Mouse (Mus musculus) CH12.LX (cell line): Measurements from ENCODE around the gene Olfr571. TPM values are rescaled to one million over a fixed set of nuclear protein-coding genes. Genes with fewer than 3 reads are reported as not detected.

Source experiments
- DNase-seq: peaks from one replicate; pipeline ENCODE4 v3.0.0-alpha.2; 2013; ENCODE audit errors: extremely low read depth
- H3K27ac ChIP-seq: 2 replicates; pipeline ENCODE4 v1.5.1; 2012; ENCODE audit warnings: low read depth, mild to moderate bottlenecking, control low read depth, moderate library complexity; ENCODE audit not compliant: insufficient read depth
- H3K27me3 ChIP-seq: replicated peaks from 2 replicates; pipeline ENCODE3; 2012; ENCODE audit warnings: inconsistent platforms
- H3K36me3 ChIP-seq, 2 experiments: replicated peaks in 1 of 2; 2 replicates each; pipeline versions ENCODE3 to v1.6.1; 2012; ENCODE audit warnings: inconsistent platforms in 1 of 2, low read length in 1 of 2, mild to moderate bottlenecking in 1 of 2, mixed read lengths in 1 of 2, moderate library complexity in 1 of 2; ENCODE audit not compliant: control insufficient read depth in 1 of 2, insufficient read depth in 1 of 2
- H3K4me1 ChIP-seq, 2 experiments: 2 replicates each; pipeline ENCODE4 v1.6.1; 2012; ENCODE audit warnings: inconsistent platforms in 1 of 2, moderate library complexity in 1 of 2; ENCODE audit not compliant: insufficient read depth in 2 of 2, control insufficient read depth in 1 of 2
- H3K4me2 ChIP-seq: 2 replicates; pipeline ENCODE4 v1.6.1; 2012; ENCODE audit warnings: low read depth, mild to moderate bottlenecking, control low read depth; ENCODE audit not compliant: poor library complexity, insufficient read depth, severe bottlenecking
- H3K4me3 ChIP-seq, 3 experiments: fragments of 150-350 bp in 1 of 3; sonication (generic) in 1 of 3; replicated peaks in 1 of 3; 2 replicates each; pipeline versions ENCODE3 to v1.5.1; 2011 to 2012; ENCODE audit warnings: low read depth in 2 of 3, low read length in 2 of 3, mild to moderate bottlenecking in 2 of 3, moderate library complexity in 2 of 3, control low read depth in 1 of 3, improper control_type of control experiment in 1 of 3, inconsistent platforms in 1 of 3, mixed read lengths in 1 of 3; ENCODE audit not compliant: poor library complexity in 1 of 3
- H3K79me2 ChIP-seq: replicated peaks from 2 replicates; pipeline ENCODE4 v1.6.1; 2012; ENCODE audit warnings: mild to moderate bottlenecking, moderate library complexity; ENCODE audit not compliant: control insufficient read depth, poor library complexity, insufficient read depth, severe bottlenecking; ENCODE audit errors: extremely low read depth
- H3K9ac ChIP-seq: 2 replicates; pipeline ENCODE4 v1.6.1; 2012; ENCODE audit warnings: low read depth, mild to moderate bottlenecking, control low read depth, moderate library complexity; ENCODE audit not compliant: insufficient read depth
- H3K9me3 ChIP-seq: replicated peaks from 2 replicates; pipeline ENCODE3; 2012; ENCODE audit warnings: low read length, inconsistent platforms, mixed read lengths
- BHLHE40 ChIP-seq: IDR thresholded peaks from 2 replicates; pipeline ENCODE4 v1.6.1; 2011; ENCODE audit warnings: mild to moderate bottlenecking, low read depth, low read length, improper control_type of control experiment
- E2F4 ChIP-seq: IDR thresholded peaks from 2 replicates; pipeline ENCODE4 v1.6.1; 2011; ENCODE audit warnings: low read depth, low read length, improper control_type of control experiment; ENCODE audit not compliant: insufficient replicate concordance
- EP300 ChIP-seq: IDR thresholded peaks from 2 replicates; pipeline ENCODE4 v1.6.1; 2011; ENCODE audit warnings: low read length, improper control_type of control experiment
- GABPA ChIP-seq: IDR thresholded peaks from 2 replicates; pipeline ENCODE4 v1.6.1; 2012; ENCODE audit warnings: low read depth, low read length, improper control_type of control experiment, inconsistent platforms; ENCODE audit not compliant: insufficient replicate concordance
- HCFC1 ChIP-seq: IDR thresholded peaks from 2 replicates; pipeline ENCODE4 v1.6.1; 2012; ENCODE audit warnings: low read depth, mild to moderate bottlenecking, inconsistent platforms, low read length, improper control_type of control experiment
- IRF4 ChIP-seq: IDR thresholded peaks from 2 replicates; pipeline ENCODE4 v1.6.1; 2014; ENCODE audit warnings: low read depth, mild to moderate bottlenecking, inconsistent platforms, low read length, improper control_type of control experiment
- JUN ChIP-seq: IDR thresholded peaks from 2 replicates; pipeline ENCODE4 v1.6.1; 2011; ENCODE audit warnings: low read depth, mild to moderate bottlenecking, low read length, improper control_type of control experiment, moderate library complexity; ENCODE audit not compliant: insufficient read depth
- JUND ChIP-seq: conservative IDR thresholded peaks from 2 replicates; pipeline ENCODE4 v1.6.1; 2011; ENCODE audit warnings: low read depth, low read length, improper control_type of control experiment
- MAFK ChIP-seq: IDR thresholded peaks from 2 replicates; pipeline ENCODE4 v1.6.1; 2011; ENCODE audit warnings: low read length, improper control_type of control experiment; ENCODE audit not compliant: insufficient replicate concordance
- MAX ChIP-seq: IDR thresholded peaks from 2 replicates; pipeline ENCODE4 v1.6.1; 2011; ENCODE audit warnings: low read length, improper control_type of control experiment
- MEF2A ChIP-seq: IDR thresholded peaks from 2 replicates; pipeline ENCODE4 v1.6.1; 2014; ENCODE audit warnings: low read depth, mild to moderate bottlenecking, inconsistent platforms, low read length, improper control_type of control experiment, borderline replicate concordance
- MXI1 ChIP-seq: IDR thresholded peaks from 2 replicates; pipeline ENCODE4 v1.6.1; 2011; ENCODE audit warnings: mild to moderate bottlenecking, low read depth, low read length, improper control_type of control experiment
- MYC ChIP-seq: IDR thresholded peaks from 2 replicates; pipeline ENCODE4 v1.6.1; 2011; ENCODE audit warnings: low read depth, mild to moderate bottlenecking, improper control_type of control experiment, low read length
- NELFE ChIP-seq: IDR thresholded peaks from 2 replicates; pipeline ENCODE4 v1.6.1; 2011; ENCODE audit warnings: low read depth, low read length, improper control_type of control experiment
- NRF1 ChIP-seq: IDR thresholded peaks from 2 replicates; pipeline ENCODE4 v1.6.1; 2014; ENCODE audit warnings: low read depth, mild to moderate bottlenecking, inconsistent platforms, low read length, improper control_type of control experiment, moderate library complexity
- PAX5 ChIP-seq: IDR thresholded peaks from 2 replicates; pipeline ENCODE4 v1.6.1; 2012; ENCODE audit warnings: low read length, inconsistent platforms, mixed read lengths
- POLR2AphosphoS2 ChIP-seq: IDR thresholded peaks from 2 replicates; pipeline ENCODE4 v1.6.1; 2011; ENCODE audit warnings: low read depth, low read length, improper control_type of control experiment
- RCOR1 ChIP-seq: conservative IDR thresholded peaks from 2 replicates; pipeline ENCODE4 v1.6.1; 2012; ENCODE audit warnings: low read depth, mild to moderate bottlenecking, inconsistent platforms, low read length, improper control_type of control experiment
- SIN3A ChIP-seq: IDR thresholded peaks from 2 replicates; pipeline ENCODE4 v1.6.1; 2012; ENCODE audit warnings: low read length, improper control_type of control experiment, inconsistent platforms
- SMC3 ChIP-seq: IDR thresholded peaks from 2 replicates; pipeline ENCODE4 v1.6.1; 2011; ENCODE audit warnings: low read depth, low read length, improper control_type of control experiment
- UBTF ChIP-seq: IDR thresholded peaks from 2 replicates; pipeline ENCODE4 v1.6.1; 2012; ENCODE audit warnings: low read depth, mild to moderate bottlenecking, inconsistent platforms, low read length, improper control_type of control experiment, moderate library complexity
- ZMIZ1 ChIP-seq: IDR thresholded peaks from 2 replicates; pipeline ENCODE4 v1.6.1; 2012; ENCODE audit warnings: low read depth, mild to moderate bottlenecking, inconsistent platforms, low read length, improper control_type of control experiment
- dilution Hi-C: fragments of 300-500 bp; cut with MboI; formaldehyde crosslinking; loops from 2 replicates; pipeline ENCODE4 v1.14.3; 2020; ENCODE audit warnings: low sequenced_read_pairs; ENCODE audit not compliant: extremely low pct_unique_long_range_greater_than_20kb, extremely low pct_ligation_motif_present
- in situ Hi-C: fragments of 300-500 bp; cut with MboI; formaldehyde crosslinking; loops from 3 replicates; pipeline ENCODE4 v1.14.3; 2019; ENCODE audit warnings: low sequenced_read_pairs, low pct_ligation_motif_present, low pct_unique_long_range_greater_than_20kb, mixed read lengths
- polyA plus RNA-seq: library from polyadenylated mRNA; unstranded; fragments of >175 nt; gene quantifications from 2 replicates; pipeline ENCODE4 v1.2.1, GENCODE M21; 2012; ENCODE audit warnings: low read depth; ENCODE audit not compliant: insufficient read length
- total RNA-seq, 2 experiments: library from RNA; depleted of rRNA; stranded (reverse); fragments of 300-350 nt in 1 of 2; fragments of >200 nt in 1 of 2; gene quantifications; 2 replicates each; pipeline ENCODE4 v1.2.3; 2012 to 2014

Olfr571 gene
- total and polyA plus RNA-seq, 3 experiments, result not detected

GRCm38 (mm10) chr7:102950732-102951131, 33.4 kb upstream of the Olfr571 start:
- Histone ChIP-seq H3K9ac (no peak overlapping the region), H3K36me3 (no peaks in the 10 kb centered on the region), H3K27me3 (no peaks in the 10 kb centered on the region), H3K79me2 (no peaks in the 10 kb centered on the region), H3K4me3 (no peak overlapping the region), H3K4me2 (no peak overlapping the region), H3K9me3 (no peaks in the 10 kb centered on the region), H3K4me1 (no peaks in the 10 kb centered on the region), H3K27ac (no peak overlapping the region)
- dilution Hi-C loops (no loop called here), in situ Hi-C loops (no loop called here)
- no peak for DNase-seq
- TF ChIP-seq NRF1, result no peak
- no peak for TF ChIP-seq UBTF
- no peak for TF ChIP-seq SMC3
- no peak for TF ChIP-seq JUN
- TF ChIP-seq RCOR1, result no peak
- TF ChIP-seq MAX, result no peak
- no peak for TF ChIP-seq BHLHE40
- TF ChIP-seq MXI1, result no peak
- no peak for TF ChIP-seq POLR2AphosphoS2
- no peak for TF ChIP-seq MYC
- TF ChIP-seq MEF2A, result no peak
- no peak for TF ChIP-seq MAFK
- no peak for TF ChIP-seq SIN3A
- TF ChIP-seq PAX5, result no peak
- TF ChIP-seq IRF4, result no peak
- no peak for TF ChIP-seq ZMIZ1
- no peak for TF ChIP-seq E2F4
- no peak for TF ChIP-seq NELFE

GRCm38 (mm10) chr7:102948167-102948566, 30.8 kb upstream of the Olfr571 start, which contains the start of gene Olfr574:
Gene Olfr574, plus strand, starts transcription at chr7:102948467.
- Histone ChIP-seq H3K4me3 (no peak within 1 kb of the TSS), H3K27me3 (no peaks in the 10 kb centered on the region), H3K27ac (no peak within 1 kb of the TSS), H3K79me2 (no peaks in the 10 kb centered on the region), H3K9ac (no peak within 1 kb of the TSS), H3K4me2 (no peak within 1 kb of the TSS), H3K36me3 (no peaks in the 10 kb centered on the region), H3K9me3 (no peaks in the 10 kb centered on the region), H3K4me1 (no peaks in the 10 kb centered on the region)
- dilution Hi-C loops (no loop called here), in situ Hi-C loops (no loop called here)
- no peak for DNase-seq
- TF ChIP-seq HCFC1, result no peak
- TF ChIP-seq GABPA, result no peak
- TF ChIP-seq ZMIZ1, result no peak
- no peak for TF ChIP-seq SMC3
- TF ChIP-seq JUND, result no peak
- TF ChIP-seq RCOR1, result no peak
- no peak for TF ChIP-seq PAX5
- no peak for TF ChIP-seq EP300
- no peak for TF ChIP-seq MYC
